Mouse (Mus musculus): ENCODE data around the gene Rph3a.
"Not testable (repeated sequence)": the region's sequence is repeated elsewhere in the genome, so short reads cannot be mapped to it uniquely, and the experiment has no call there.

- not testable (repeated sequence) for TF ChIP-seq POLR2A (IDR thresholded peaks at IDR 0.05; ENCODE audit: low read depth, low read length); MAX (IDR thresholded peaks at IDR 0.05; ENCODE audit: low read length); CTCF (conservative IDR thresholded peaks at IDR 0.05 in 1 of 2, IDR thresholded peaks at IDR 0.05 in 1 of 2; ENCODE audit: low read depth in 2 of 2, low read length in 2 of 2); E2F4 (IDR thresholded peaks at IDR 0.05; ENCODE audit: insufficient replicate concordance, low read depth, low read length); ZKSCAN1 (IDR thresholded peaks at IDR 0.05; ENCODE audit: borderline replicate concordance, low read depth, low read length); MXI1 (IDR thresholded peaks at IDR 0.05; ENCODE audit: low read depth, low read length); EP300 (IDR thresholded peaks at IDR 0.05; ENCODE audit: low read length); GABPA (IDR thresholded peaks at IDR 0.05; ENCODE audit: insufficient replicate concordance, low read depth, low read length); POLR2AphosphoS2 (IDR thresholded peaks at IDR 0.05; ENCODE audit: low read depth, low read length); RAD21 (IDR thresholded peaks at IDR 0.05; ENCODE audit: low read depth, low read length); SIN3A (IDR thresholded peaks at IDR 0.05; ENCODE audit: low read length)
These were observed 102.8 kb downstream of the Rph3a start, which contains the start of gene Oas1a for GRCm38 (mm10) chr5:120906791-120907733.

Data from CH12.LX (cell line).